Mouse (Mus musculus): ENCODE results near the gene Gm42906. TPM values are rescaled to one million over a fixed set of nuclear protein-coding genes. Genes with fewer than 3 reads are reported as not detected.

Gene Gm42906
- polyA plus RNA-seq, 1 experiment = not detected

- no peak overlapping the region for H3K27ac ChIP-seq (ENCODE audit: insufficient read depth, low read length)
- no peaks in the 10 kb centered on the region for H3K4me1 ChIP-seq (ENCODE audit: control insufficient read depth, insufficient read depth, low read length)
- TF ChIP-seq POLR2A (IDR thresholded peaks at IDR 0.05; ENCODE audit: extremely low read depth, insufficient read depth, low read length) (no peak), CTCF (IDR thresholded peaks at IDR 0.05; ENCODE audit: extremely low read depth, insufficient read depth, low read length) (no peak)
- H3K4me3 ChIP-seq (ENCODE audit: insufficient read depth, low read length) = peak overlapping the region; percentile 75; the same call in 1 of the 2 replicates
Observed at GRCm38 (mm10) chr5:151188659-151189058, 239.3 kb downstream of the Gm42906 start.

DNA sequence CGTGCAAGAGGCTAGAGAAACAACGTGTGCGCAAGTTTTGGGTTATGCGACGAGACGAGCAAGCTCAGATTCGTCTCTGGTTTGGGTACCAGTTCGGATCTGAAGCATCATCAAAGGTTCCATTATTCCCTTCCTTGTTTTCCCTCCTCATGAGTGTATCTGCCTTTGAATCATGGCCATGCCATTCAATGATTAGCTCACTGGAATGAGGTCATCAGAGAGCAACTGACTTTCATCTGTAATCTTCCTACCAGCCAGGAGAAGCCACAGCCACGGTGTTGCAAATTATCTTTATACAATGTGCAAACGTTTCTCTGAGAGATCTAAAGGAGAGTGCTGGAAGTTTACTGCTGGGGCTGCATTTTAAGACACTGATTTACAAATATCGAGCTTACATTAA, 240.6 kb downstream of the Gm42906 start:
- peak overlapping the region; percentile 91 for H3K27ac ChIP-seq (ENCODE audit: insufficient read depth, low read length)
- TF ChIP-seq CTCF (IDR thresholded peaks at IDR 0.05; ENCODE audit: extremely low read depth, insufficient read depth, low read length) (no peak), POLR2A (IDR thresholded peaks at IDR 0.05; ENCODE audit: extremely low read depth, insufficient read depth, low read length) (no peak)
- H3K4me1 ChIP-seq (ENCODE audit: control insufficient read depth, insufficient read depth, low read length) = no peaks in the 10 kb centered on the region
- peak overlapping the region; percentile 24; the same call in 1 of the 2 replicates for H3K4me3 ChIP-seq (ENCODE audit: insufficient read depth, low read length)

DNA sequence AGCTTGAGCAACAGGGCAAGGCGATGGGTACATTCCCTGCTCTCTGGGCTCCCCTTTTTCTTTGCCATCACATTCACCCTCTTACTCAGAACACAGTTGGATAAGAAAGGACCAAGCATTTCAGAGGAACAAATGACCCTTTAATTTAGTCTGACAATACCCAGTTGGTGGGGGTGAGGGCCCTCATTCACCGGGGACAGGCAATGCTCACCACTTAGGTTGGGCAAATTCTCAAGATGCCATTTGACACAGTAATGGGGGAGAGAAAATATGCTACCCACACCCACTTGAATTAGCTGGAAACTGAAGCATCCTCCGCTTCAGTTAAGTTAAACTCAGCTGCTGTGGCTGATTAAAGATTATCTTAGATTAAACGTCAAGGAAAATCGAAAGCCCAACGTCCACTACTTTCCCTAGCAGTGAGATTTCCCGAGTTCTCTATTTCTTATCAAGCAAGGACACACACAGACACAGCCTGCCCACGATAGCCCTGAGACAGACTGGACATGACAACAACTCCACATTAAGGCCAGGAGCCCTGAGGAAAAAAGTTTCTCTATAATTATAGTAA, 242.6 kb downstream of the Gm42906 start:
- TF ChIP-seq POLR2A (IDR thresholded peaks at IDR 0.05; ENCODE audit: extremely low read depth, insufficient read depth, low read length) = no peak
- TF ChIP-seq CTCF (IDR thresholded peaks at IDR 0.05; ENCODE audit: extremely low read depth, insufficient read depth, low read length) = no peak
- Histone ChIP-seq H3K4me1 (ENCODE audit: control insufficient read depth, insufficient read depth, low read length) (no peaks in the 10 kb centered on the region), H3K4me3 (ENCODE audit: insufficient read depth, low read length) (no peak overlapping the region), H3K27ac (ENCODE audit: insufficient read depth, low read length) (no peak overlapping the region; the same call in 1 of the 2 replicates)

GRCm38 (mm10) chr5:151183656-151184240, 244.2 kb downstream of the Gm42906 start:
- TF ChIP-seq POLR2A (IDR thresholded peaks at IDR 0.05; ENCODE audit: extremely low read depth, insufficient read depth, low read length) = no peak
- TF ChIP-seq CTCF (IDR thresholded peaks at IDR 0.05; ENCODE audit: extremely low read depth, insufficient read depth, low read length) = no peak
- H3K27ac ChIP-seq (ENCODE audit: insufficient read depth, low read length) = no peak overlapping the region
- H3K4me1 ChIP-seq (ENCODE audit: control insufficient read depth, insufficient read depth, low read length) = no peaks in the 10 kb centered on the region
- H3K4me3 ChIP-seq (ENCODE audit: insufficient read depth, low read length) = no peak overlapping the region

DNA sequence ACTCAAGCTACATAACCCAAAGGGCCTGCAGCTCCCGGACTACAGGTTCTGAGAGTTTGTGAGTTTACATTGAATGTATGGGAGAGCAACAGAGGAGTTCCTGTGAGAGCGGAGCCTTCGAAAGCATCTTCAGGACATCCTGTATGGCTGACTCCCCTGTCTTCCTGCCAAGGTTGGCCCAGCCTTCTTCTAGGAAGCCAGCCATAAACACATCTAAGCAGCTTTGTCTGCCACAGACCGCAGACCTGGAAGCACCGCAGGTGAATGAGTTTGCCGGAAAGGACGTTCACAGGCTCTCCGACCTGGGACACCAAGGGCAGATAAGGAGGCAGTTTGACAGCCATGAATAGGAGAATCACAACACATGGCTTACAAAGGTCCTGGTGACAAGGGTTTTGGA, 246.7 kb downstream of the Gm42906 start:
- no peaks in the 10 kb centered on the region for H3K4me1 ChIP-seq (ENCODE audit: control insufficient read depth, insufficient read depth, low read length)
- no peak overlapping the region for H3K4me3 ChIP-seq (ENCODE audit: insufficient read depth, low read length)
- no peak overlapping the region for H3K27ac ChIP-seq (ENCODE audit: insufficient read depth, low read length)
- no peak for TF ChIP-seq POLR2A (IDR thresholded peaks at IDR 0.05; ENCODE audit: extremely low read depth, insufficient read depth, low read length)

GRCm38 (mm10) chr5:151180176-151180785, 247.7 kb downstream of the Gm42906 start:
- TF ChIP-seq CTCF (IDR thresholded peaks at IDR 0.05; ENCODE audit: extremely low read depth, insufficient read depth, low read length) (no peak), POLR2A (IDR thresholded peaks at IDR 0.05; ENCODE audit: extremely low read depth, insufficient read depth, low read length) (no peak)
- H3K4me1 ChIP-seq (ENCODE audit: control insufficient read depth, insufficient read depth, low read length) = no peaks in the 10 kb centered on the region
- H3K4me3 ChIP-seq (ENCODE audit: insufficient read depth, low read length) = no peak overlapping the region
- H3K27ac ChIP-seq (ENCODE audit: insufficient read depth, low read length) = no peak overlapping the region

GRCm38 (mm10) chr5:151177171-151177570, 250.8 kb downstream of the Gm42906 start:
- Histone ChIP-seq H3K4me1 (ENCODE audit: control insufficient read depth, insufficient read depth, low read length) (no peaks in the 10 kb centered on the region), H3K27ac (ENCODE audit: insufficient read depth, low read length) (no peak overlapping the region), H3K4me3 (ENCODE audit: insufficient read depth, low read length) (no peak overlapping the region)
- TF ChIP-seq POLR2A (IDR thresholded peaks at IDR 0.05; ENCODE audit: extremely low read depth, insufficient read depth, low read length) (no peak), CTCF (IDR thresholded peaks at IDR 0.05; ENCODE audit: extremely low read depth, insufficient read depth, low read length) (no peak)

DNA sequence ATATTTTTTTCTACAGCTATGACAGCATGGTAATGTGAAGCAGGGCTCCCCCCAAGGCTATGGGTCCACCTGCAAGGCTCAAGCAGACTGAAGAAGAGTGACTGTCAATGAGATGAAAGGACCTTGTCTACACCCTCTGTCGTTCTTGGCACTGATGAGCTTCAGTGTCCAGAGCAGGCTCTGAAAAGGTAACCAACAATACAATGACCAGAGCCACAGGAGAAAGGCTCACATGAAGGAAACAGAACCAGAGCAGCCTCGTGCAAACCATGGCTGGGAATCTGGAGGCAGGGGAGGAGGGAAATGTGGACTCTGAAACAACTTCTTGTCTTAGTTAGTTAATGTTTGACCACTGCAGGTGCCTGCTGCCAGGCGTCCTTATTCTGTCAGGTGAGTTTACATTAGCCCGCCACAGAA, 252.1 kb downstream of the Gm42906 start:
- H3K27ac ChIP-seq (ENCODE audit: insufficient read depth, low read length) = no peak overlapping the region
- TF ChIP-seq CTCF (IDR thresholded peaks at IDR 0.05; ENCODE audit: extremely low read depth, insufficient read depth, low read length) = no peak
- no peak for TF ChIP-seq POLR2A (IDR thresholded peaks at IDR 0.05; ENCODE audit: extremely low read depth, insufficient read depth, low read length)

DNA sequence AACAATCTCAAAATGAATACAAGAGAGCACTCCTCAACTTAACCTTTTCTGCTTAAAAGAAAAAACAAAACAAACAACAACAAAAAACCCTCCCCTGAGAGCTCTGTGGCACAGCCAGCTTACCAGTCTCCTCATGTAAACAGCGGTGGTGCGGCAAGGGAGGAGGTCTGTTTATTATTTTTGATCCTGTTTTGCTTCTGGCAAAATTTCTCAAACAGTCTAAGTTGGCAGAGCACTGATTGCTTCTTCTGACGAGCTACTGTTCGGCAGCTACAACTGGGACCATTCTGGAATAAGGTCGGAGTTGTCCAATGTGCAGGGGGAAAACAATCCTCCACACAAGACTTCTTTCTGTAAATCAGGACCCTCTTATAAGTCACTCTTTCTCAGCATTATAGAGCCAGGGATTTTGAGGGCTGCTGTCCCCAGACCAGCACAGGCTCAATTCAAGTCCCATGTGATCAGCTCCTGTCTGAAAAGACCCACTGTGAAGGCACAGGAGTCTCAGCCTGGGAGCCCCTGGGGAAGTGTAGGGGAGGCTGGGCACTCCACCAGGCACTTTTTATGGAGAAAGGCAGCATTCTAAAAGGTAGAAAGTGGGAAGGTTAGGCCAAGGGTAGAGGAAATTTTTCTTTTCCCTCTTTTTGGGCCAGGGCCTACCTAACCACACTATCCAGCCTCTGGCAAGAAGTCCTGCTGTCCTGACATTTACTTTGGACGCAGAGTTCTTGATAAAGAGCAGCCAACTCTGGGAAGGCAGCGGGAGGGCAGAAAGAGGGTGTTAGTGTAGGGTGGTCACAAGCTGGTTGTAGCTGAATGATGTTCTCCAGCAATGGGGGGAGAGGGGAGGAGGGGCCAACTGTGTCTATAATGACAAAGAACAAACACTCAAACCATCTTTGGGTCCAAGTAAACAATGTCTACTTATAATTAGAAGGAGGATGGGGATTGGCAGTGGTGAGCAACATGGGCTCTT, 253.2 kb downstream of the Gm42906 start:
- 0 out of 2 replicates have a peak overlapping the region, but pooled peaks have one; percentile 21 for H3K27ac ChIP-seq (ENCODE audit: insufficient read depth, low read length)
- H3K4me3 ChIP-seq (ENCODE audit: insufficient read depth, low read length) = no peak overlapping the region
- H3K4me1 ChIP-seq (ENCODE audit: control insufficient read depth, insufficient read depth, low read length) = no peaks in the 10 kb centered on the region
- TF ChIP-seq POLR2A (IDR thresholded peaks at IDR 0.05; ENCODE audit: extremely low read depth, insufficient read depth, low read length) = no peak
- TF ChIP-seq CTCF (IDR thresholded peaks at IDR 0.05; ENCODE audit: extremely low read depth, insufficient read depth, low read length) = no peak

More for the DNA sequence above, 252.1 kb downstream of the Gm42906 start:
- Histone ChIP-seq H3K4me1 (ENCODE audit: control insufficient read depth, insufficient read depth, low read length) (no peaks in the 10 kb centered on the region), H3K4me3 (ENCODE audit: insufficient read depth, low read length) (no peak overlapping the region)
